Mouse (Mus musculus) right cerebral cortex, postnatal 4 days (tissue): ENCODE results near the gene Gm9918.
"Not testable (repeated sequence)": the region's sequence is repeated elsewhere in the genome, so short reads cannot be mapped to it uniquely, and the experiment has no call there.

ENCODE experiments used
- DNase-seq: peaks from one replicate; pipeline ENCODE4 v3.0.0-alpha.2; 2022

Gm9918 gene

DNA sequence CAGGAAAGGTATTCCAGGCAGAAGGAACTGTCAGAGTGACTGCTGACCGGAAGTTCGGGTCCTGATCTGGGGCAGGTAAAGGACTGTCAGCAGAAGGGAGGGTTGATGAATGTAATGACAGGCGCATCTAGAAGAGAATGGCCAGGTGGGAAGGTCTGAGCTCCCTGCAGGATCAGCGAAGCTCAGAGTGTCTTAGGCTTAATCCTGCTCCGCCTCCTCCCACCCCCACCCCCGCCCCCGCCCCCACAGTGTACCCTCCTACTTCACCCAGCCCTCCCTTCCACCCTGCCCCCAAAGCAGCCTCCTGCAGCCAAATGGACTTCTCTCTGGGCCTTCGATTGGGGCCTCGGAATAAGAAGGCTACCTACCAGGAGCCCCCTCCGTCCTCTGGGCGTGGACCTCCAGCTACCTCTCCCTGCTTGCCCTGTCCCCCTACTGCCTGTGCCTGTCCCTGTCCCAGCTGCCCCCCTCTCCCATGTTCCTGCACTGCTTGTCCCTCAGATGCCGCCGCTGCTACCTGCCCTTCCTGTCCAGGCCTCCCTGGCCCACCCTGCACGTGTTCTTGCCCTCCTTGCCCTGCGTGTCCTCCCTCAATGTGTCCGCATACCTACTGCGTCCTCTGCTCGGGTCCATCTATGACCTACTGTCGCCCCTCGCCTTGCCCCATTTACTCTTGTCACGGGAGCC is at the start of gene Gm9918:
Gene Gm9918, plus strand, starts transcription at position 290 of the 687 bp plus-strand sequence.
- DNase-seq = no peak

DNA sequence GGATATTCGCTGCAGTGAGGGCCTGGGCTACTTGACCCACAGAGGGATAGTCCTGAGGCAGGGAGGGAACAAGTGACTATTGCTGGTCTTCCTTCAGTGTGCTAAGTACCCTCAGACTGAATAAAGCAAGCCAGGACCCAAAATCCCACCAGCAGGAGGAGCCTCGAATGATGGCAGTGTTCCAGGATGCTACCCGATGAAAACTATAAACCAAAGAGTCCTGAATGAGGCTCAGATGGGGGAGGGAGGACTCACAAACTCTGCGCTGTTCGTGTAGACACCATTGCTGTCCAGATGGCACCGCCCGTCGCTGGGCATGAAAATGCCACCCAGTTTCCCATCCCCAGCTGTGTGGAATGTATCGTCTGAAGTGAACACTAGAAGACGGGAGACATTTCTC is 48.0 kb upstream of the Gm9918 start:
- DNase-seq = peak; percentile 36

DNA sequence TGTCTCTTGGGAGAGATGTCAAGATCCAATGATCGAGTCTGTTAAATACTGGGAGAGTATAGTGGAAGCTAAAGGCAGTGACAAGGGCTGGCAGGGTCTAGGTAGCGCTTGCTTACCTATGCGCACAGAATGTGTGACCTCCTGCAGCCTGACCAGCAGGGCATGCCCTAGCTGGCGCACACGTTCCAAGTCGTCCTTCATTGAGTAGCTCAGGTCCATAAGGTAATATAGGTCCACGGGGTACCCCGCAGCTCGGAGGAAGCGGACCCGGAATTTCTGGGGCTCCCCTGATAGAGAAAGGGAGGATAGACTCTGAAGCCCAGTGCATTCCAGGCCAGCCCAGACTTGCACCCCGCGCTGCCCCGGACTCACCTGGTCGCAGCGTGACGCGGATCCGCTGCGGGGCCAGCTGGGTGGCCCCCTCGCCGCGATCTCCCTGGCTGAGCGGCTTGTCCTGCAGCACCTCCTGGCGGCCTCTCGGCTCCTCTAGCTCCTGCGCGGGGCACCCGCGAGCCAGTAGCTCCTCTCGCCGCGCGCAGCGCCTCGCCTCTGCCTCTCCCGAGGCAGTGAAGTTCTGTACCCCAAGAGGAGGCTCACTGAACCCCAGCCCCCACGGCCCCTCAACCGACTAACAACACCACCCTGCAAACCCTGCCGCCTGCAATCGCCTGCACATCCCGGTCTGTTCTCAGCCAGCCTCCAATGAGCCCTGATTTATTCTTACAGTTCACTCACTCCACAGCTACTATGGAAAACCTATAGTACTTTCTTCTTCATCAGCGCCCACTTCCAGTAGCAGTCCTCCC is 46.0 kb upstream of the Gm9918 start:
- peak; percentile 81 for DNase-seq

DNA sequence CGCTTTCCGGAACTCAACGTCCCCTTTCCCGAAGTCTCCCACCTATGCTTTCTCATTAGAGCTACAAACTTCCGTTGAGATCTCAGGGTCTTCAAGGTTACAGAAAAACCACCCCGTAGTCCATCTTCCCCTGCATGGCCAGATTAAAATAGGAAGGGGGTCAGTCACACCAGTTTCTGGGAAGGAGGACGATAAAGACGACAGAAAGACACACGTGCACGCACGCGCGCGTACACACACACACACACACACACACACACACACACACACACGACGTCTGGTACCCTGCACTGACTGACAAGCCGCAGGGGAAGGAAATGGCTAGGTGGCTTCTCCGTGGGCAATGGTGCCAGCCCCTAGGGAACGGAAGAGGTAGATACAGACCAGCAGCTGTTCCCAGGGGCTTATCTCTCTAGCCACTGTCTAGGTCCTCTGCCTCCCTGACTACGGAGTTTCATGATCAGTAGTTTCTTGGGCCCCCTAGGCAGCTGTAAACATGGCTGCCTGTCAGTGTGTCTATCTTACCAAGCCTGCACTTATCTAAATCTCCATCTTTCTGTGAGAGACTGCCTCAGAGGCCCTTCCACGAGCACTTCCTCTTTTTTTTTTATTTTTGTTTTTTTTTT is 45.3 kb upstream of the Gm9918 start:
- no peak for DNase-seq

DNA sequence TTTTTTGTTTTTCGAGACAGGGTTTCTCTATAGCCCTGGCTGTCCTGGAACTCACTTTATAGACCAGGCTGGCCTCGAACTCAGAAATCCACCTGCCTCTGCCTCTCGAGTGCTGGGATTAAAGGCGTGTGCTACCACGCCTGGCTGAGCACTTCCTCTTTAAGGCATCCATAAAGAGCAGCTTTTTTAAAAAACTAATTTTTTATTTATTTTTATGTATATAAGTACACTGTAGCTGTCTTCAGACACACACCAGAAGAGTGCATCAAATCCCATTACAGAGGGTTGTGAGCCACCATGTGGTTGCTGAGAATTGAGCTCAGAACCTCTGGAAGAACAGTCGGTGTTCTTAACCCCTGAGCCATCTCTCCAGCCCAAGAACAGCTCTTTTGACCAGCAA is 44.7 kb upstream of the Gm9918 start:
- not testable (repeated sequence) for DNase-seq

DNA sequence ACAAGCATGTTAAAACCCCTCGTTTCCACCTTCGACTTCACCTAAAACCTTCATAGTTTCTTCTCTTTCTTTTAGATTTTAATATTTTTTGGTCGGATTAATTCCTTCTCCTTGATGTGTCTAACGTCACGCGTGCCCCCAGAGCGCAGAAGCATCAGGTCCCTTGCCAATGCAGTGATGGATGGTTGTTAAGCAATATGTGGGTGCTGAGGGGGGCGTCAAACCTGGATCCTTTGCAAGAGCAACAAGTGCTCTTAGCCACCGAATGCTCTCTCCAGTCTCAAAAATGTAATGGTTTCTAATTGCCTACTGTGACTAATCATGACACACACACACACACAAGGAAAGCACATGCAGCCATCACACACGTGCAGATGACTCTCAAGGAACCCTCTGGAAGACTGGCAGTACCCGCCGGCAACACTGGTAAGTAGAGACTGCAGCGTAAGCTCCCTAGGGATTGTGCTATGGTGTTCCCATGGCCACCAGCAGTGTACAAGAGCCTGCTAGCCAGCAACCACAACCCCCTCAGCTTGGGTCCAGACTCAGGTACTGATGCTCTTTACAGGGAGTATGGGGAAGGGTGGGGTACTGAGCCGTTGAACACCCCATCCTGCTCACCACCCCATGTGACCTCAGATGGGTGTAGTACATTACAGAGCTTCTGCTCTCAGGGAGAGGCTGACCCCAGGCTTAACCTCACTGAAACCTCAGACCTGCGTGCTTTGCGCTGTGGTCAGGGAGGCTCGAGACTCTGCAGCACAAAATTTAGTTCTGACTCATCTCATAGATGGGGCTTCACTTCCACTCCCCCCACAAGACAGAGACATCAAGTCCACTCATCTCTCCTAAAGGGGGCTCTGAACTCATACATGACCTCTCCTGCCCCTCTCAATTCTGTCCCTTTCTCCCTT is 39.7 kb upstream of the Gm9918 start:
- DNase-seq = no peak

DNA sequence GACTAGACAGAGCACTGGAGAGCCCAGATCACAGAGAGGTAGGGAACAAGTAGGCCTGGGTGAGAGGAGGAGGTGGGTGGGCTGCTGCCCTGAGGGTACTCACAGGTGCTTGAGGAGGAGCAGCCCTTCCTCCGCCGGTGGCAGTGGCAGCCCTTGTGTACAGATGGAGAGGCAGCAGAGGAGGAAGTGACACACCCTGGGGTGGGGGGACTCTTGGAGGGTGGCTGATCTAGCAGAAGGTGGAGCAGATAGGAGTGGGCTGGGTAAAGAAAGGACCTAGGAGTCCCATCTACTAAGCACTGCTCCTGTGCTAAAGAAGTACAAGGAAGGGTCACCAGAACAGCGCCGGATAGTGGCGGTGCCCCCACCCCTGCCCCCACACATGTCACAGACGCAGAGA is 38.6 kb upstream of the Gm9918 start, which contains the start of gene Itgb7:
Gene Itgb7, minus strand, starts transcription at position 197 of the 400 bp plus-strand sequence.
- DNase-seq = no peak

DNA sequence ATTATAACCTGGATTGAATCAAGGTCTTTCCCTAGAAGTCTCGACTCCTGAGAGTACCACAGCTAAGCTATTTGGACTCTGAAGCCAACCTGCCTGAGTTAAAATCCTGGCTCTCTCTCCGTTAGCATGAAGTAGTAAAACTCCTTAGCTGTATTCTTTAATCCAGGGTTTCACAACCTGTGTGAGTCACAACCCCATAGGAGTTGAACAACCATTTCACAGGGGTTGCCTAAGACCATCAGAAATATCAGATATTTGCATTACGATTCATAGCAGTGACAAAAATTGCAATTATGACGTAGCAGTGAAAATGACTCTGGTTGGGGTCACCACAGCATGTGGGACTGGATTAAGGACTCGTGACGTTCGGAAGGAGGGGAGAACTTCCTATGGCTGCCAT is 37.6 kb upstream of the Gm9918 start:
- DNase-seq = no peak

DNA sequence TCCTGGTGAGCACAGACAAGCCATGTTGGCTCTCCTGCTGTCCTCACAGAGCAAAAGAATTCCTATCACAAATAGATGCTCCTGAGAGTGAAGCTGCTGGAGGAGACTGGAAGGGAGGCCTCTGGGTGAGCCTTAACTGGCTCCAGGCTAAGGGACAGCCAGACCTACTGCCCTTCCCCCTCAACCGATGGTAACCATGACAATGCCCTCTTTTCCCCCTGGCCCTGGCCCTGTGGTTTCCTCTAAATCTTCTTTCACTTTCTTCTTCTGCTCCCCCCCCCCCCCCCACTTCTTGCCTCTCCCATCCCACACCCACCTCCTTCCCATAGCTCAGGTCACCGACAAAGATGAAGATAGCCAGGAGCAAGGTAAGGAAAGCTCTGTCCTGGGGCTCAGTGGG is 36.5 kb upstream of the Gm9918 start:
- DNase-seq = no peak

DNA sequence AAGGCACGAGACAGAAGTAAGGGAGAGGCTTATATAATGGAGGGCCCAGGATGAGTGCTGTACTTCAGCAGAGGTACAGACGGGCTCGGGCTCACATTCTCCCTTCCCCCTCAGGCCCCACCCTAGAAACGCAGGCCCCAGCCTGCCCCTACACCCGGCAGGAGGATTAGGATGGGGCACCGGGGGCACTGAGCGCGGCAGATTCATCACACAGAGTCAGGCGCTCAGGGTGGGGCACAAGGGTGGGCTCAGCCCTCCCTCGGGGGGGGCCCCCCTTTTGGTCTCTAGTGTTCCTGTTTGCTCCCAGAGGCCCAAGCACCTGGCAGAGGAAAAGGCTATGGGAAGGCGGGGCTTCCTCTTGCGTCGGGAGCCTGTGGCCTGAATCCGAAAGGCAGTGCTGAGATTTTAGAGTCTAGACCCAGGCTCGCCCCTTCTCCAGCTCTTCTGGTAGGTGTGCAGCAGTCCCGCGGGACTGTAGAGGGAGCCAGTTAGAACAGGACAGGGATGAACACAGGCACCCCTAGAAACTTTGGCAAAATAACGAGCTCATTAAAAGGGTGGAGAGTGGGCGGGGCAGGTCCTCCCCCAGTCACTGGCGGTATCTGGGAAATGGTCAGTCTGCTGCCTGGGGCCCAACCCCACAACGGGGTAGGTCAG is 34.9 kb upstream of the Gm9918 start:
- no peak for DNase-seq

DNA sequence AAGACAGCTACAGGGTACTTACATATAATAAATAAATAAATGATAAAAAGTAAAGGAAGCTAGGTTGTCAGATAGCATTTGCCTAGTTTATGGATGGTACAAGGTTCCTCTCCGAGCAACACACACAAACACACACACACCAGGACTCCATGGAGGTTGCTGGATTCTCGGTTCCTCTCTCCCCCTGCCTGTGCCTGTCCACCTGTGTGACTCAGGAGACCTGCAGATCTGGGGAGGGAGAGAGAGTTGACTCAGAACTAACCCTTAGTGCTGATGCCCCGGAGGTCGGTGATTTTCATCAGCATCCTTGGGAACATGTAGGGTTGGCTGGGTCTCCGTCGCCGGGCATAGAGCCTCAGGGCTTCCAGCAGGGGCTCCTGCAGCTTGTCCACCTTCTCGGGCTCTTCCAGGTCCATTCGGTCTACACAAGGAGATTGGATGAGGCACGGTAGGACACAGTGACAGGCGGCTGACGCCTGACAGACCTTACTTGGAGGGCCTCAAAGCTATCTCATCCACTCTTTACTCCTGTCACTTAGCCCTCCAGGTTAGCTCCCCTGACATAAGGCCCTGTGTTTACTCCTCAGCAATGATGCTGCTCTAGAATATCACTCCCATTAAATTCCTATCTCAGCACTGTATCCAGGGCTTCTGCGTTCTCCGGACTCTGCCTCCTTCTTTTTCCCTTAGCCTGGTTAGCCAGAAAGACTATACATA is 31.7 kb upstream of the Gm9918 start:
- no peak for DNase-seq

DNA sequence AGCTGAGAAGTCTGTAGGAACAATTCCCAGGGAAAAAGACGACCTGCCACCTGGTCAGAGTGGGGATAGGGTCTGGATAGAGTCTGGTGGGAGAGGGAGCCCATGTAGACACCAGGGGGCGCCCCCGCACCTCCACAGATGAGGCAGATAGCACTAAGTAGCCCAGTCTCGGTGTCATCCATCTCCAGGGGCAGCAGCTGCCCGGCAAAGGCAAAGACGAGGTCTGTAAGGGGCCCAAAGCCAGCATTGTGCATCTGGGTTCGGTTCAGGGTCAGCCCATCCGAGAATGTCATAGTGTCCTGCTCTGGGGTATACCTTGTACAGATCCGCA is 31.1 kb upstream of the Gm9918 start:
- DNase-seq = peak; percentile 88

DNA sequence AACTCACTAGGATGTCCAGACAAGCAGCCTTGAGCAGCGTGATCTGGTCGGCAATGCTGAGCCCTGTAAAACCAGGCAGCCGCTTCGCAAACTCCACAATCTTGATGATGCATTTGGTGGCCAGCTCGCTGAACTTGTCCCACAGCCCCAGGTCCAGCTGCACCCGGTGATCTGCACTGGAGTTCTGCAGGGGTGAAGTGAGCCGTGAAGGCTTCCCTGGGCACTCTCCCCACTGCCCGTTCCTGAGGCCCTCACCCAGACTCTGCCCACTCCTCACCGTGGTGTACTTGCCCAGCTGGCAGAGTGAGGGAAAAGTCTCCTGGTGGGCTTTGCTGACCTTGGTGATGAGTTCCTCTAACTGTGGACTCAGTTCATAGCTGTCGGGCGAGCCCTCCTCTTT is 30.5 kb upstream of the Gm9918 start:
- no peak for DNase-seq

DNA sequence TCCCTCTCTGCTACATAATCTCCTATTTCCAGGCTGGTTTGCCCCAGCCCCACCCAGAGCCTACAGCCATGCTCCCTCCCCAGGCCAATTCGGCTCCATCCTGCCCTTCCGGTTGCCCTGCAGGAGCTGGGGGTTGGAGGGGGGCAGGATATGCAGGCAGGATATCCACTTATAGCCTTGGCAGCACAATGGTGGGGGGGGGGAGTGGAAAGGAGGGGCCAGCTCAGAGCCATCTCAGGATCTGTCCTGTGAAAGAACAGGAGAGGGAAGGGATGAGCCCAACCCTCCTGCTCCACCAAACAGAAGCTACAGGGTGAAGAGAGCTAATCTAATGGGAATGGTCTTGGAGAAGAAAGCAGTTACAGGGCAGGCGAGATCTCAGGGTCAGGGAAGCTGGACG is 29.8 kb upstream of the Gm9918 start:
- no peak for DNase-seq

DNA sequence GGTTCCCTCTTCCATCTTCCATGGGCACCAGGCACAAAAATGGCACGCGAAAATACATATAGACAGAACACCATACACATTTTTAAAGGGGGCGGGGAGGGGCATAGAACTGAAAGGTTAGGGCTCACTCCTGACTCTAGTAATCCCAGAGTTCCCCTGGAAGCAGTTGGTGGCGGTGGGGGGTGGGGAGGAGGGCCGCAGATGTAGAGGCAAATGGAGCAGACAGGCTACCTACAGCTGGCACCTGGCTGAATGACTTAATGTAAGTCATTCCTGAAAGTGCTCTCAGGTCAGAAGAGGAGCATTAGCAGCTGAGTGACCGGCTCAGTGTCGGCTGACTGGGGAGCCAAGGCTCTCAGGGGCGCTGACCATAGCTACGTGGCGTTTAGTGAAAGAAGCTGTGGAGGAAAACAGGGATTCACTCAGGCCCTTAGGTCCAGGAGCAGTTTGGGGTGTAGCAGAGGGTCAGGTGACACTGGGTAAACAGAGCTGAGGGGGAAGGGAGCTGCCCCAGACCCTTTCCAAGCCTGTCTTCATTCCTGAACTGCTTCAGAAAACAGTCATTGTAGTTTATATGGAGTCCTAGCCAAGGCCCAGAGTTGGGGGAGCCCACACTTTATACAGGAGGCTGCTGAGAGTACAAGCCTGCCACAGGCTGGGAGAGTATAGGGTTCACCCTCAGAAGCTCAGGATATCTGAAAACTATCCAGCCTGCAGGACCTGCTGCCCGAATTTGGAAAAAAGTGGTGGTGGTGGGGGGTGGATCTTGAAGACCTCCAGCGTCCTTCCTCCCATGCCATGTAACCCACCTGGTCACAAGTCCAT is 27.7 kb upstream of the Gm9918 start:
- DNase-seq = no peak

DNA sequence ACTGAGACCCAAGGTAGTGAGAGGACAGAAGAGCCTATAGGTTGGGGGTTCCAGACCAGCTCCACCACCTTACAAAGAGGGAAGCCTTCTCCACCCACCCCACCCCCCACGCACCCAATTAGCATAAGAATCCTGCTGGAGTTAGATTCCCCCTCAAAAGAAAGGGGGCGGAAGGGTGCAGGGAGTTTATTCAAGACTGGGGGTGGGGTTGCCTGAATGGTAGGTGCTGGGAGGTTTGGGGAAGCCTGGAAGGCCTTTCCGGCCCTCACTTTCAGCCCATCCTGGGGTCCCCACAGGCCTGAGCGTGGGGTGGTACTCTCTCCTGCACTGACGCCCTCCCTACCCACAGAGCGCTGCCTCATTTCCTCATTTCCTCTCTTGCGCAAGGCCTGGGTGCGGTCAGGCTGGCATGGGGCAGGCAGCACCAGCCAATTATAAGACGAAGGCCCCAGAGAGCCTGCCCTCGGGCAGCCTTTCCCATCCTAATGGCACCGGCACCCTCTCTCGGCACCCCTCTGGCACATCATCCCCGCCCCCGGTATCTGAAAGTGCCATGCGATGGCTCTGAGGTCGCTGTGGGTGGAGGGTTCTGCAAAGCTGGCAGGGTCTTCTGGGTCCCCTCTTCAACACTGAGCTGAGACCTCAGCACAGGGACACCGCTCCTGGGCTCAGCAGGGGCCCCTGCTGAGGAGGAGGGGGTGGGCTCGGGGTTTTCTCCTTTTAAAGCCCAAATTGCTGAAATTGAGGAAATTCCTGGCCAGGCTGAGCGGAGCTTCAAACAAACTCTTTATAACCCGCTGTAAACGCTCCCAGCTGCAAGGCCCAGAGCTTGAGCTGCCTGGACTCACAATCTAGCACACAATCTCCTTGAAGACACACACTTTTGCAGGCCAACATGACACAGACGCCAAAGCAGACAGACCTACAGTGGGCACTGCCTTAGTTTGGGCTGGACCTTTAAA is 26.9 kb upstream of the Gm9918 start:
- DNase-seq = no peak

DNA sequence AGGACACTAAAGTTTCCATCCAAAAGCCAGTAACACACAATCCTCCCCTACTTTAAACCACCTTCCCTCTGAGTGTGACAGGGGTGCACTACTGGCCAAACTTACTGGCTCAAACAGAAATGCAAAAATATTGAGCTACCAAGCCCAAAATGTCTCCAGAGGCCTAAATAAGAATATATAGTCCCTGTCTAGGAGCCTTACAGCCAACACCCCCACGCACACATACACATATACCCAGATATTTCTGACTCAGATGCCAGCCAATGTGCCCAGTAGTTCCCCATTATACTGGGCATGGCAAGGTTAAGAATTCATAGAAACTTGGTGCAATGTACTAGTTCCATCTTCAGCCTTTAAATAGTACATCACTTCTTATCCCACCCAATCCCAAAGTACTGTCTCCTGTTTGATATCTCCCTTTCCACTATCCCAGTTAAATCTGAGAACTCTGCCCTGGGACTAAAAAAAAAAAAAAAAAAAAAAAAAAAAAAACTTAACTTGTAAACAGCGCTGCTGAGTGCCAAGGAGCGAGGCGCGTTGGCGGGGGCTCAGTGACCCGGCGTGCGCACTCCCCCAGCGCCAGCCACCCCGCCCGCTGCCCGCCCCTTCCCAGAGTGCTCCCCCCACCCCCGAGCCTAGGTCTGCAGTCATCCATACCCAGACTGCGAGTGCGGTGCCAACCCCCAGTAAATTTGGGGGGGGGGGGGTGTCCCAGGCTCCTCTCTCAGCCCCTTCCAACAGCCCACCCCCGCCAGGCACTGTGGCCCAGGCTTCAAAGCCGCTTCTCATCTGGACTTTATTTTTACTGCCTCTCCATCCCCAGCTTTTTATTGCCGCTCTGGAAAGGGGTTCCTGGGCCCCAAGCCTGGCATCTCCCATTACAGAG is 25.8 kb upstream of the Gm9918 start:
- no peak for DNase-seq

DNA sequence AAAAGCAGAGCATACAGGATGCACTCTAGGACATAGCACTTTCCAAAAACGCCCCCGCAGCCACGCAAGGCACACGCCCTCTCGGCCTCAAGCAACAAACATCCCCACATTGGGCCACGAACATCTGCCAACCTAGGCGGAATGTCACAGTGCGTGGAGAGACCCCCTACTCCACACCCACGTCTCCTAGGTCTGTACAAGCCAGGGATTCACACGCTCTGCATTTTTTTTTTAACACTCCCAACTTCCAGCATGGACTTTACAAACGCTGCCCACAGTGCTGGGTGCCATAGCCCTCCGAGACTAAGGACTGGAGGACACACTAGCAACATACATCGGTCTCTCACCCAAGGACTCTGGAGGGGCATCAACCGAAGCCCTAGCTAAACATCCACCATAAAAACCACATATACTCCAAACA is 24.9 kb upstream of the Gm9918 start:
- DNase-seq = no peak
